Mouse (Mus musculus): ENCODE measurements around the gene Acin1. TPM values are rescaled to one million over a fixed set of nuclear protein-coding genes. Genes with fewer than 3 reads are reported as not detected.

The Acin1 gene
- polyA plus RNA-seq, 1 experiment from 2014 or later, result 38.0 TPM

DNA sequence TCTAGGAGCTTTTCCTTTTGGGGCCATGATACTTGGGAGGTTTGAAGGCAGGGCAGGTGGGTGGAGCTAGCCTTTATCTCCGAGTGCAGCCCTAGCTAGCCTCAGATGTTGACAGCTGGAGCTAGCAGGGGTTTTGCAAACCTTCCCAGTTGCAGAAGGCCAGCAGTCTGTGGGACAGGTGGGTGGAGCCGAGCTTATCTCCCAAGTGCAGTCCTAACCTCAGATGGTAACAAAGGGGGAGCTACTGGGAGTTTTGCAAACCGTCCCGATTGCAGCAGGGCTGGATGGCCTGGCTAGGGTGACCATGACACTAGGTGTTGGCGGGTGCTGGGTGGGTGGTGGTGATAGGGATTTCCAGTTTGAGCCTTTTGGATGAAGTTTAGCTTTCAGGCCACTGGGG lies 19.1 kb upstream of the Acin1 start:
- Histone ChIP-seq H3K36me3 (replicated peaks; ENCODE audit: insufficient read depth, low read length) (no peaks in the 10 kb centered on the region), H3K27ac (ENCODE audit: low read depth) (peak overlapping the region; percentile 66), H3K27me3 (ENCODE audit: insufficient read depth, low read length) (peaks cover 4% of the 10 kb centered on the region), H3K4me1 (ENCODE audit: insufficient read depth) (peaks cover 23% of the 10 kb centered on the region), H3K4me2 (ENCODE audit: low read depth, low read length) (peak overlapping the region; percentile 47), H3K4me3 (ENCODE audit: low read depth, low read length) (0 out of 2 replicates have a peak overlapping the region, but pooled peaks have one; percentile 0), H3K9ac (replicated peaks) (no peak overlapping the region; the same call in 1 of the 2 replicates), H3K9me3 (ENCODE audit: low read length) (no peaks in the 10 kb centered on the region)
- peak; percentile 89 for DNase-seq
- 3% methylated on average over 5 of the region's 5 CpGs for WGBS (ENCODE audit: insufficient replicate concordance)
- TF ChIP-seq EP300 (IDR thresholded peaks at IDR 0.05; ENCODE audit: low read depth) (peak; percentile 96), CTCF (IDR thresholded peaks at IDR 0.05; ENCODE audit: low read depth) (peak; percentile 35)
- ATAC-seq, result peak; percentile 97

DNA sequence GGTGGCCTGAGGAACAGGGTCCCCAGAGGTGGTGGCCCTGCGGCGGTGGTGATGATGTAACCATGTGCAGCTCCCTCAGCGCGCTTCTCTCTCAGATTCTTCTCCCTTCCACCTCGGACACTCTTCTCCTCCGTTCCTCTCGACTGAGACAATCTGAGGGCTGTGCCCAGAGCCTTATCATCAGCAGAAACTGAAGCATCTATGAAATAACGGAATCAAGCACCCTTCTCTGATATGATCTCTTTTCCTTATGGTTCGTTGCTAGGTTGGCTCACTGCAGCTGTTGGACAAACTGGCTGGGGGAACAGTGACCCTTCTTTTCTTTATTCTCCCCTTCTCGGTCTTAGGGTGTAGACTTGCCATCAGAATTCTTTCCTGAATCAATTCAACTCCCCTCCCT lies 16.5 kb upstream of the Acin1 start:
- Histone ChIP-seq H3K9me3 (ENCODE audit: low read length) (no peaks in the 10 kb centered on the region), H3K27ac (ENCODE audit: low read depth) (no peak overlapping the region), H3K9ac (replicated peaks) (no peak overlapping the region), H3K36me3 (replicated peaks; ENCODE audit: insufficient read depth, low read length) (no peaks in the 10 kb centered on the region), H3K27me3 (ENCODE audit: insufficient read depth, low read length) (peaks cover 4% of the 10 kb centered on the region), H3K4me1 (ENCODE audit: insufficient read depth) (peaks cover 23% of the 10 kb centered on the region), H3K4me2 (ENCODE audit: low read depth, low read length) (peak overlapping the region; percentile 22; the same call in 1 of the 2 replicates), H3K4me3 (ENCODE audit: low read depth, low read length) (no peak overlapping the region)
- DNase-seq (no peak), ATAC-seq (no peak)
- TF ChIP-seq CTCF (IDR thresholded peaks at IDR 0.05; ENCODE audit: low read depth) (no peak), EP300 (IDR thresholded peaks at IDR 0.05; ENCODE audit: low read depth) (no peak)
- WGBS (ENCODE audit: insufficient replicate concordance), result 45% methylated on average over 10 of the region's 10 CpGs

DNA sequence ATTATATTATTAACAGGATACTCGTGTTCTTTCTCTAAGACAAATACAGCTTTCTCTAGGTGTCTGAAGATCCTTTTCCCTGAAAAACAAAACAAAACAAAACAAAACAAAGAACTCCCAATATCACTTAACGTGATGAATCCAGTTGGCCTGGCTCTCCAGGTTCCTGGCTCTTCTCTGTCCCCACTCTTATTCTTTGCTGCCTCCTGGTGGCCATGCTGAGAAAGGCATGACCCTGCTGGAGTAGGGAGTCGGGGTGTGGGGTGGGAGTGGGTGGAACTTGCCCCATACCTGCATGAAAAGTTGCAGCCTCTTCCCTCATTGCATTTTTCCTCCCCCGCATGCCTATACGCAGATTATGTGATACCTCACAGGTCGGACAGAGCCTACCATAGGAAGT lies 14.6 kb upstream of the Acin1 start:
- no peaks in the 10 kb centered on the region for H3K36me3 ChIP-seq (replicated peaks; ENCODE audit: insufficient read depth, low read length)
- no peak overlapping the region for H3K4me3 ChIP-seq (ENCODE audit: low read depth, low read length)
- H3K4me2 ChIP-seq (ENCODE audit: low read depth, low read length), result no peak overlapping the region
- no peak overlapping the region for H3K9ac ChIP-seq (replicated peaks)
- peaks cover 16% of the 10 kb centered on the region for H3K4me1 ChIP-seq (ENCODE audit: insufficient read depth)
- no peak overlapping the region for H3K27ac ChIP-seq (ENCODE audit: low read depth)
- H3K27me3 ChIP-seq (ENCODE audit: insufficient read depth, low read length), result peaks cover 4% of the 10 kb centered on the region; the same call in 1 of the 2 replicates
- ATAC-seq, result no peak
- H3K9me3 ChIP-seq (ENCODE audit: low read length), result no peaks in the 10 kb centered on the region
- peak; percentile 88 for DNase-seq
- 8% methylated on average over 6 of the region's 6 CpGs for WGBS (ENCODE audit: insufficient replicate concordance)
- TF ChIP-seq EP300 (IDR thresholded peaks at IDR 0.05; ENCODE audit: low read depth), result no peak
- TF ChIP-seq CTCF (IDR thresholded peaks at IDR 0.05; ENCODE audit: low read depth), result peak; percentile 98

DNA sequence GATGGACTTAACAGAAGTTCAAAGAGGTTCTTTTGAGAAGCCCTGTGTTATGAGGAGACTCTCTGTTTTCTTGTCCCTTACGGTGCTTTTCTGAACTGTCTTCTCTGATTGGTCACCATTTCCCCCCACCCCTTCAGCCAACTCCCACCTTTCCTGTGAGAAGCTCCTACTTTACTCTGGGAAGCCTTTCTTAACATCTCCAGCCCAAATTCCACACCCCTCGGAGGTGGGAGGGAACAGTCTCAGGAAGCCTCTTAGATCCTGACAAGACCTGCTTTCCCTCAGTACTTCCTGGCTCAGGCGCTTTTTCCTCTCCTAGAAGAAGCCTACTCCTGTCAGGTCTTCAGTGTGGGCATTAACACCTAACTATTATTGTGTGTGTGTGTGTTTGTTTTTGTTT lies 12.9 kb upstream of the Acin1 start:
- peaks cover 4% of the 10 kb centered on the region; the same call in 1 of the 2 replicates for H3K27me3 ChIP-seq (ENCODE audit: insufficient read depth, low read length)
- TF ChIP-seq CTCF (IDR thresholded peaks at IDR 0.05; ENCODE audit: low read depth) (no peak), EP300 (IDR thresholded peaks at IDR 0.05; ENCODE audit: low read depth) (no peak)

DNA sequence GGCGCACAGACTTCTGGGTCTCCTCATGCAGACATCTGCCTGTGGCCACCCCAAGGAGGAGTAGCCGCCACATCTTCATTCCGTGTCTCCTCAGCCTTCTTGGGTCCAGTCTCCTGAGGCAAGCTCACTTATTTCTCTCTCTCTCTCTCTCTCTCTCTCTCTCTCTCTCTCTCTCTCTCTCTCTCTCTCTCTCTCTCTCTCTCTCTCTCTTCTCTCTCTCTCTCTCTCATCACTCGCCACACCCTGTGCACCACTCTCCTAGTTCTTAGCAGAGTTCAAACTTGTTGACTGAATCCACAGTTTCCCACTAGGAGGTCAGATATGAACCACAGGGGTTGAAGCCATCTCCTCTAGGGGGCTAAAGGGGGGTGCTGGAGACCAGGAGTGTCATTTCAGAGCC lies 12.0 kb upstream of the Acin1 start, which contains the start of gene Gm29776:
Gene Gm29776, minus strand, starts transcription at position 101 of the 400 bp plus-strand sequence.
- ATAC-seq, result no peak
- H3K4me2 ChIP-seq (ENCODE audit: low read depth, low read length), result no peak within 1 kb of the TSS
- H3K9ac ChIP-seq (replicated peaks), result no peak within 1 kb of the TSS
- WGBS (ENCODE audit: insufficient replicate concordance), result 71% methylated on average over 4 of the region's 4 CpGs
- H3K4me1 ChIP-seq (ENCODE audit: insufficient read depth), result no peaks in the 10 kb centered on the region; the same call in 1 of the 2 replicates
- H3K4me3 ChIP-seq (ENCODE audit: low read depth, low read length), result no peak within 1 kb of the TSS
- H3K36me3 ChIP-seq (replicated peaks; ENCODE audit: insufficient read depth, low read length), result 0 out of 2 replicates have a peak, but pooled peaks cover 2% of the 10 kb centered on the region
- DNase-seq, result no peak
- no peaks in the 10 kb centered on the region for H3K9me3 ChIP-seq (ENCODE audit: low read length)
- H3K27ac ChIP-seq (ENCODE audit: low read depth), result no peak within 1 kb of the TSS
- no peak for TF ChIP-seq EP300 (IDR thresholded peaks at IDR 0.05; ENCODE audit: low read depth)
- TF ChIP-seq CTCF (IDR thresholded peaks at IDR 0.05; ENCODE audit: low read depth), result no peak
- peaks cover 4% of the 10 kb centered on the region; the same call in 1 of the 2 replicates for H3K27me3 ChIP-seq (ENCODE audit: insufficient read depth, low read length)

More for the DNA sequence above, 12.9 kb upstream of the Acin1 start:
- ATAC-seq, result no peak
- H3K9ac ChIP-seq (replicated peaks), result no peak overlapping the region
- H3K4me2 ChIP-seq (ENCODE audit: low read depth, low read length), result no peak overlapping the region
- no peak overlapping the region for H3K4me3 ChIP-seq (ENCODE audit: low read depth, low read length)
- H3K27ac ChIP-seq (ENCODE audit: low read depth), result no peak overlapping the region
- no peaks in the 10 kb centered on the region for H3K9me3 ChIP-seq (ENCODE audit: low read length)
- 66% methylated on average over 3 of the region's 3 CpGs for WGBS (ENCODE audit: insufficient replicate concordance)
- DNase-seq, result no peak
- H3K4me1 ChIP-seq (ENCODE audit: insufficient read depth), result no peaks in the 10 kb centered on the region; the same call in 1 of the 2 replicates
- no peaks in the 10 kb centered on the region for H3K36me3 ChIP-seq (replicated peaks; ENCODE audit: insufficient read depth, low read length)

DNA sequence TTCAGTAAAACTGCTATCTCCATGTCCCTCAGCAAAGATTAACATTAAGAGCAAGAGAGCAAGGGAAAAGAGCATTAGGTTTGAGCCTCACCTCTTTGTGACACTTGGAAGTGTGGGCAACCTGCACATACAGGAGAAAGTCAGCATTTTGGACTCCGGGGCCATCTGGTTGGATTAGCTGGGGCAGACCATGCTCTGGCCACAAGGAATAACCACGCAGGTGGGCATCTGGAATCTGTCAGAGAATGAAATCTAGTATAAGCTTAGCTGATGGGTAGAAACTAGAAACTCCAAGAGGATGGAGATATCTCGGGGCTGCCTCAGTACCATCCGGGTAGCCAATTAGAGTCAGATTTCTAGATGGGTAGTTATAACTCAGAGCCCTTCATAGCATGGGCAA lies 10.0 kb upstream of the Acin1 start:
- no peak overlapping the region for H3K4me2 ChIP-seq (ENCODE audit: low read depth, low read length)
- H3K9me3 ChIP-seq (ENCODE audit: low read length), result no peaks in the 10 kb centered on the region
- H3K36me3 ChIP-seq (replicated peaks; ENCODE audit: insufficient read depth, low read length), result peaks cover 7% of the 10 kb centered on the region
- H3K4me3 ChIP-seq (ENCODE audit: low read depth, low read length), result no peak overlapping the region
- no peaks in the 10 kb centered on the region; the same call in 1 of the 2 replicates for H3K4me1 ChIP-seq (ENCODE audit: insufficient read depth)
- DNase-seq, result no peak
- no peaks in the 10 kb centered on the region for H3K27me3 ChIP-seq (ENCODE audit: insufficient read depth, low read length)
- no peak overlapping the region for H3K27ac ChIP-seq (ENCODE audit: low read depth)
- no peak for ATAC-seq
- H3K9ac ChIP-seq (replicated peaks), result no peak overlapping the region
- TF ChIP-seq CTCF (IDR thresholded peaks at IDR 0.05; ENCODE audit: low read depth) (no peak), EP300 (IDR thresholded peaks at IDR 0.05; ENCODE audit: low read depth) (no peak)
- WGBS (ENCODE audit: insufficient replicate concordance), result 86% methylated on average over 4 of the region's 4 CpGs
